Mouse (Mus musculus) forebrain, embryonic 10.5 days (tissue): Measurements from ENCODE around the gene Kcnq5. TPM values are rescaled to one million over a fixed set of nuclear protein-coding genes. Genes with fewer than 3 reads are reported as not detected.

ENCODE experiments used
- DNase-seq: peaks from one replicate; pipeline ENCODE4 v3.0.0-alpha.2; 2017; ENCODE audit warnings: low spot score; ENCODE audit errors: extremely low spot score
- H3K27ac ChIP-seq: fragments of 300-500 bp; sonication (generic); 2 replicates; pipeline ENCODE4 v1.5.1; 2016; ENCODE audit warnings: mild to moderate bottlenecking
- H3K27me3 ChIP-seq: fragments of 300-500 bp; sonication (generic); 2 replicates; pipeline ENCODE4 v1.6.1; 2016; ENCODE audit warnings: mild to moderate bottlenecking; ENCODE audit not compliant: poor library complexity, severe bottlenecking
- H3K36me3 ChIP-seq: fragments of 300-500 bp; sonication (generic); replicated peaks from 2 replicates; pipeline ENCODE4 v1.6.1; 2016; ENCODE audit warnings: mild to moderate bottlenecking, moderate library complexity
- H3K4me1 ChIP-seq: fragments of 300-500 bp; sonication (generic); 2 replicates; pipeline ENCODE4 v1.6.1; 2016
- H3K4me3 ChIP-seq: fragments of 300-500 bp; sonication (generic); 2 replicates; pipeline ENCODE4 v1.5.1; 2016; ENCODE audit warnings: mild to moderate bottlenecking, moderate library complexity
- H3K9me3 ChIP-seq: fragments of 300-500 bp; sonication (generic); 2 replicates; pipeline ENCODE4 v1.6.1; 2016; ENCODE audit warnings: mild to moderate bottlenecking, moderate library complexity
- WGBS: fragments of 180-500 bp; shearing (Covaris S2); methylation state at CpG from one replicate; pipeline ENCODE4 v1.1.7; 2016; 5-methylcytosine and 5-hydroxymethylcytosine counted together
- polyA plus RNA-seq: library from polyadenylated mRNA; unstranded; fragments of >200 nt; fragmentation: Nextera tagmentation; extraction: Ambion mirVana; gene quantifications from 2 replicates; pipeline ENCODE4 v1.2.1, GENCODE M21; 2016

Gene Kcnq5
- polyA plus RNA-seq, 1 experiment from 2014 or later = 0.47 TPM

- no peaks in the 10 kb centered on the region for H3K36me3 ChIP-seq
- H3K4me1 ChIP-seq = no peaks in the 10 kb centered on the region
- no peak for DNase-seq
- no peak overlapping the region for H3K4me3 ChIP-seq
- 87% methylated on average over 1 of the region's 1 CpGs for WGBS
- no peaks in the 10 kb centered on the region for H3K27me3 ChIP-seq
- H3K27ac ChIP-seq = no peak overlapping the region
- no peaks in the 10 kb centered on the region for H3K9me3 ChIP-seq
Measured at GRCm38 (mm10) chr1:21688918-21689317, 272.8 kb downstream of the Kcnq5 start.

- no peak for DNase-seq
- no peak overlapping the region for H3K4me3 ChIP-seq
- H3K27me3 ChIP-seq = no peaks in the 10 kb centered on the region
- WGBS = 92% methylated on average over 3 of the region's 3 CpGs
- H3K9me3 ChIP-seq = no peaks in the 10 kb centered on the region
- H3K36me3 ChIP-seq = no peaks in the 10 kb centered on the region
- no peaks in the 10 kb centered on the region for H3K4me1 ChIP-seq
- no peak overlapping the region for H3K27ac ChIP-seq
Measured at GRCm38 (mm10) chr1:21684444-21684843, 277.3 kb downstream of the Kcnq5 start.

- H3K27me3 ChIP-seq = no peaks in the 10 kb centered on the region
- no peak overlapping the region for H3K27ac ChIP-seq
- no peaks in the 10 kb centered on the region for H3K36me3 ChIP-seq
- H3K4me3 ChIP-seq = no peak overlapping the region
- no peaks in the 10 kb centered on the region; the same call in 1 of the 2 replicates for H3K9me3 ChIP-seq
- 94% methylated on average over 3 of the region's 3 CpGs for WGBS
- no peaks in the 10 kb centered on the region for H3K4me1 ChIP-seq
- no peak for DNase-seq
Measured at GRCm38 (mm10) chr1:21676805-21677204, 284.9 kb downstream of the Kcnq5 start.

- Histone ChIP-seq H3K4me3 (no peak overlapping the region), H3K9me3 (no peaks in the 10 kb centered on the region), H3K27me3 (no peaks in the 10 kb centered on the region), H3K4me1 (no peaks in the 10 kb centered on the region), H3K27ac (no peak overlapping the region), H3K36me3 (no peaks in the 10 kb centered on the region)
- DNase-seq = no peak
- WGBS = 91% methylated on average over 3 of the region's 3 CpGs
Measured at GRCm38 (mm10) chr1:21660840-21661239, 300.9 kb downstream of the Kcnq5 start.

GRCm38 (mm10) chr1:21650820-21651219 is 310.9 kb downstream of the Kcnq5 start:
- WGBS = 87% methylated on average over 4 of the region's 4 CpGs
- no peak overlapping the region for H3K4me3 ChIP-seq
- DNase-seq = no peak
- no peaks in the 10 kb centered on the region for H3K9me3 ChIP-seq
- no peaks in the 10 kb centered on the region for H3K27me3 ChIP-seq
- H3K27ac ChIP-seq = no peak overlapping the region
- H3K4me1 ChIP-seq = no peaks in the 10 kb centered on the region
- H3K36me3 ChIP-seq = no peaks in the 10 kb centered on the region

- Histone ChIP-seq H3K27ac (no peak overlapping the region), H3K27me3 (no peaks in the 10 kb centered on the region), H3K36me3 (no peaks in the 10 kb centered on the region), H3K4me1 (no peaks in the 10 kb centered on the region), H3K9me3 (no peaks in the 10 kb centered on the region), H3K4me3 (no peak overlapping the region)
- DNase-seq = no peak
- WGBS = 89% methylated on average over 2 of the region's 2 CpGs
Measured at GRCm38 (mm10) chr1:21635406-21635805, 326.3 kb downstream of the Kcnq5 start.

- DNase-seq = no peak
- 79% methylated on average over 1 of the region's 1 CpGs for WGBS
- H3K36me3 ChIP-seq = no peaks in the 10 kb centered on the region
- H3K27me3 ChIP-seq = no peaks in the 10 kb centered on the region
- H3K27ac ChIP-seq = no peak overlapping the region
- H3K9me3 ChIP-seq = no peaks in the 10 kb centered on the region
- H3K4me3 ChIP-seq = no peak overlapping the region
- H3K4me1 ChIP-seq = no peaks in the 10 kb centered on the region
Measured at GRCm38 (mm10) chr1:21634013-21634412, 327.7 kb downstream of the Kcnq5 start.

GRCm38 (mm10) chr1:21622455-21622854 is 339.3 kb downstream of the Kcnq5 start:
- H3K36me3 ChIP-seq = no peaks in the 10 kb centered on the region
- DNase-seq = no peak
- no peaks in the 10 kb centered on the region for H3K4me1 ChIP-seq
- no peak overlapping the region for H3K27ac ChIP-seq
- no peaks in the 10 kb centered on the region; the same call in 1 of the 2 replicates for H3K9me3 ChIP-seq
- 80% methylated on average over 2 of the region's 2 CpGs for WGBS
- no peak overlapping the region for H3K4me3 ChIP-seq
- no peaks in the 10 kb centered on the region for H3K27me3 ChIP-seq

- WGBS = 81% methylated on average over 1 of the region's 1 CpGs
- no peak for DNase-seq
- no peaks in the 10 kb centered on the region for H3K4me1 ChIP-seq
- H3K4me3 ChIP-seq = no peak overlapping the region
- no peak overlapping the region for H3K27ac ChIP-seq
- H3K27me3 ChIP-seq = no peaks in the 10 kb centered on the region
- H3K36me3 ChIP-seq = no peaks in the 10 kb centered on the region
- H3K9me3 ChIP-seq = no peaks in the 10 kb centered on the region
Measured at GRCm38 (mm10) chr1:21622039-21622438, 339.7 kb downstream of the Kcnq5 start.

- peaks cover 5% of the 10 kb centered on the region; the same call in 1 of the 2 replicates for H3K4me1 ChIP-seq
- no peaks in the 10 kb centered on the region for H3K27me3 ChIP-seq
- WGBS = 91% methylated on average over 3 of the region's 3 CpGs
- H3K4me3 ChIP-seq = no peak overlapping the region
- no peak overlapping the region for H3K27ac ChIP-seq
- DNase-seq = no peak
- H3K9me3 ChIP-seq = no peaks in the 10 kb centered on the region
- no peaks in the 10 kb centered on the region for H3K36me3 ChIP-seq
Measured at GRCm38 (mm10) chr1:21618712-21619111, 343.0 kb downstream of the Kcnq5 start.

GRCm38 (mm10) chr1:21616666-21617065 is 345.1 kb downstream of the Kcnq5 start:
- 73% methylated on average over 4 of the region's 4 CpGs for WGBS
- Histone ChIP-seq H3K36me3 (no peaks in the 10 kb centered on the region), H3K4me3 (no peak overlapping the region), H3K27ac (no peak overlapping the region), H3K9me3 (no peaks in the 10 kb centered on the region), H3K27me3 (no peaks in the 10 kb centered on the region), H3K4me1 (peaks cover 5% of the 10 kb centered on the region; the same call in 1 of the 2 replicates)
- DNase-seq = no peak

- no peak overlapping the region for H3K27ac ChIP-seq
- H3K4me1 ChIP-seq = peaks cover 9% of the 10 kb centered on the region; the same call in 1 of the 2 replicates
- no peaks in the 10 kb centered on the region for H3K36me3 ChIP-seq
- H3K9me3 ChIP-seq = no peaks in the 10 kb centered on the region
- H3K4me3 ChIP-seq = no peak overlapping the region
- H3K27me3 ChIP-seq = no peaks in the 10 kb centered on the region
- DNase-seq = no peak
- WGBS = 85% methylated on average over 2 of the region's 2 CpGs
Measured at GRCm38 (mm10) chr1:21613933-21614332, 347.8 kb downstream of the Kcnq5 start.

GRCm38 (mm10) chr1:21604003-21604402 is 357.7 kb downstream of the Kcnq5 start:
- no peaks in the 10 kb centered on the region for H3K9me3 ChIP-seq
- 86% methylated on average over 4 of the region's 4 CpGs for WGBS
- H3K36me3 ChIP-seq = no peaks in the 10 kb centered on the region
- H3K27ac ChIP-seq = no peak overlapping the region
- no peaks in the 10 kb centered on the region for H3K27me3 ChIP-seq
- no peak for DNase-seq
- H3K4me3 ChIP-seq = no peak overlapping the region
- no peaks in the 10 kb centered on the region for H3K4me1 ChIP-seq

- H3K4me1 ChIP-seq = no peaks in the 10 kb centered on the region
- no peak overlapping the region for H3K27ac ChIP-seq
- no peaks in the 10 kb centered on the region for H3K9me3 ChIP-seq
- no peaks in the 10 kb centered on the region for H3K27me3 ChIP-seq
- H3K36me3 ChIP-seq = no peaks in the 10 kb centered on the region
- H3K4me3 ChIP-seq = no peak overlapping the region
- DNase-seq = no peak
Measured at GRCm38 (mm10) chr1:21602567-21602966, 359.2 kb downstream of the Kcnq5 start.
